Mouse (Mus musculus) adipocyte (in vitro differentiated cells): Measurements from ENCODE around the gene Lsg1.

ENCODE experiments used
- DNase-seq: peaks from one replicate; pipeline ENCODE4 v3.0.0-alpha.2; 2016; ENCODE audit warnings: low spot score

Lsg1 gene

GRCm38 (mm10) chr16:30587494-30588327 is at the start of gene Lsg1:
Gene Lsg1 (minus strand): TSS chr16:30587592.
- peak; percentile 98 for DNase-seq

DNA sequence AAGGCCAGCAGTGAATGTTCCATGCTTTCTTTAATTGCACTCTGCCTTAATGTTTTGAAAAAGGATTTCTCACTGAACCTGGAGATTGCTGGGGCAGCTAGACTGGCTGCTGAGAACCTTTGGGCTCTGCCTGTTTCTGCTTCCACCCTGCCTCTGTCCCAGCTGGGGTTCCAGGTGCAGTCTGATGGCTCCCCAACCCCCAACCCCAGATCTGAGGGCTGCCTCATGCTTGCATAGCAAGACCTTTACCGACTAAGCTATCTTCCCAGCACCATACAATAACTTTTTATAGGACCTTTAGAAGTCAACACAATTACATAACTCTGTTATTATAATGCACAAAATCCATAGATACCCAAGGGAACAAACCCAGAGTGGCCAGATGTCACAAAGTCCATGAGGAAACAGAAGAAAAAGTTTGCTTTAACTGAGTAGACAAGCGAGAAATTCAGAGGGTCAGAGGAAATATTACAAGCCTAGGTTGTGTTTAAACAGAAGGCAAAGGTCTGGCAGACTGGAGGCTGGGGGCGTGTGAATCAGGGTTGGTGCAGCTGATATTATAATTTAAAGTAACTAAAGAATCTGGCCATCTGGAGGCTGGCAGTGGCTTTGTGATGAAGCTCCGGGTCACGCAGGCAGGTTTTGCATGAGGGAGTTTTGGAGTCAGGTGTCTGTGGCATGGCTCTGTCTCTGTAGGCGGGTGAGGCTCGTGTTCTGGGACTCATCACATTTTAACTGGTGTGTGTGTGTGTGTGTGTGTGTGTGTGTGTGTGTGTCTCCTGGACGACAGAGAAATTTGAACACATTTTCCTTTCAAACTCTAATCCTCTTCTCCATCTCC is 46.7 kb upstream of the Lsg1 start:
- DNase-seq, result no peak

DNA sequence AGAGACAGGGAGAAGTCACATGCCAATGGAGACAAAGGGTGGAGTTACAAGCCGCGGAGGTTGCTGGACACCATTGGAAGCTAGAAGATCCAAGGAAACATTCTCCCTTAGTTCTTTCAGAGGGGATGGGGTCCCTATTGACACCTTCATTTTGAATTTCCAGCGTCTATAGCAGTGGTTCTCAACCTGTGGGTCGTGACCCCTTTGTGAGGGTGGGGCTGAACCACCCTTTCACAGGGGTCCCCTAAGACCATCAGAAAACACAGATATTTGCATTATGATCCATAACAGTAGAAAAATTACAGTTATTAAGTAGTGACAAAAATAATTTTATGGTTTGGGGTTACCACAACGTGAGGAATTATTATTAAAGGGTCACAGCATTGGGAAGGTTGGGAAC is 42.1 kb upstream of the Lsg1 start:
- DNase-seq, result no peak

DNA sequence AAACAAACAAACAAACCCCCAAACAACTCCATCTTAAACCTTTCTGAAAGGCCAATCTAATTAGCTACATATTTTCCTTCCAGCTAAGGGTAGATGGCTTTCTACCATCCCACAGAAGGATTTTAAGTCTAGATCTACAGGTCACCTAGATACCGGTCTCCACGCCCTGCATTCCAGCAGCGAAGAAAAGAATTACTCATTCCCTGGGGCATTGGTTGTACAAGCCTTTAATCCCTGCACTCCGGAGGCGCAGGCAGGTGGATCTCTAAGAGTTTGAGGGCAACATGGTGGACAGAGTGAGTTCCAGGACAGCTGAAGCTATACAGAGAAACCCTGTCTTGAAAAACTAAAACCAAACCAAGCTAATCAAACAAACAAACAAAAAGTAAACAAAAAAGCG is 41.0 kb upstream of the Lsg1 start:
- DNase-seq, result no peak

GRCm38 (mm10) chr16:30627586-30628337 is 40.4 kb upstream of the Lsg1 start:
- no peak for DNase-seq

GRCm38 (mm10) chr16:30624640-30625039 is 37.2 kb upstream of the Lsg1 start:
- DNase-seq, result no peak

DNA sequence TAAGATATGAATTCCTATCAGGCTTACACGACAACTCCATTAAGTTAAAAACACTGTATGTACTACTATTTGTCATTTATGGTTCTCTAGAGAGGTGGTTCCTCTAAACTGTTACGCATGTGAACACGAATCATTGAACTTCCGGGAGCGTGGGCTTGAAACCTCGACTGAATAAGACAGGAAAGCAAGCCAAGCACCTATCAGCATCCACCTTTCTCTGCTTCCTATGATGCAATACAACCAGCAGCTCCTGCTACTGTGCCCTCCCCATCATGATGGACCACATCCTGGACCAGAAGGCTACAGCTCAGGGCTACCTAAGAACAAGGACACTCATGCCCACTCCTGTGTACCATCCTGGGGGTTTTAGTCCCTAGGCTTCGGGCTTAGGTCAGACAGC is 36.3 kb upstream of the Lsg1 start:
- no peak for DNase-seq

DNA sequence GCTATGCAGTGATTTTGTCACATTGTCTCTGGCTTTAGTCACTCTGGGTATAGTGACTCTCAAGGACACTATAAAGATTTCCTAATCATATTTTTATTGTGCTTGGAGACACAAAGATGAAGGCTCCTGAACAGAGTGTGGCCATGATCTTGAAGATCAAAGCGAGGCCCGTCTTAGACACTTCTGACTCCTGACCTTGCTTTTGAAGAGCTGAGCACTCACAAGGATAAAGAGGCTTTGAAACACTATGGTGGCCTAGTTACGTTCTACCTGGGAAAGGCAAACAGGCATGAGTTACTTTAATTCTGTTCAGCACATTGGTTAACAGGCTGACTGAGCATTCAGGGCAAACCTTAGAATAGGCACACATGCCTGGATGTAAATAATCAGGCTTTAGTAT is 28.9 kb upstream of the Lsg1 start:
- no peak for DNase-seq

DNA sequence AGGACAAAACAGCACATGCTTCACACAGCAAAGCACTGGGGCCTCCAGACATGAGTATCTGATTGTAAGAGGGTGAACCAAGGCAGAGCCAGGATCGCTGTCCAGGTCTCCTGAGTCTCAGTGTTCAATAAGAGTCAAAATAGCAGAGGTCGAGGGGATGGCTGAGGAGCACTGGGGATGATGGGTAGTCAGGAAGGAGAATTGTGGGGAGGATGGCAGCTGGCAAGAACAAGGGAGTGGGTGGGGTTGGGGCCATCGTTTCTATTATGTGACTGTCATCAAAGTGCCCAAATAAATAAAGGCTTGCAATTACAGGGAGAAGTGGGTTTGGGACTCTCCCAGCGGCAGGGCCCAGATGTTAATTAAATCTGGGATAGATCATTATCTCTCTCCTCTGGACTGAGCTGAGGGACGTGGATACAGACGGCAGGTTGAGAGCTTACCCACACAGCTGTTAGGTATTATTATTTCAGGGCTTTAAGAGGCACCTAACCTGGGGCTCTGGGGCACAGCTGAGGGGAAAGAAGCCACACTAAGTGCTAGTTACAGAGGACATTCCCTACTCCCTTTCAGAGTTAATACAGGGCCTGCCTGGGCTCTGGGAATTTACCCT is 27.4 kb upstream of the Lsg1 start:
- DNase-seq, result no peak

GRCm38 (mm10) chr16:30614122-30614521 is 26.7 kb upstream of the Lsg1 start:
- no peak for DNase-seq

GRCm38 (mm10) chr16:30613122-30613521 is 25.7 kb upstream of the Lsg1 start:
- DNase-seq, result no peak

- DNase-seq, result no peak
Measured at GRCm38 (mm10) chr16:30611331-30611730, 23.9 kb upstream of the Lsg1 start.

DNA sequence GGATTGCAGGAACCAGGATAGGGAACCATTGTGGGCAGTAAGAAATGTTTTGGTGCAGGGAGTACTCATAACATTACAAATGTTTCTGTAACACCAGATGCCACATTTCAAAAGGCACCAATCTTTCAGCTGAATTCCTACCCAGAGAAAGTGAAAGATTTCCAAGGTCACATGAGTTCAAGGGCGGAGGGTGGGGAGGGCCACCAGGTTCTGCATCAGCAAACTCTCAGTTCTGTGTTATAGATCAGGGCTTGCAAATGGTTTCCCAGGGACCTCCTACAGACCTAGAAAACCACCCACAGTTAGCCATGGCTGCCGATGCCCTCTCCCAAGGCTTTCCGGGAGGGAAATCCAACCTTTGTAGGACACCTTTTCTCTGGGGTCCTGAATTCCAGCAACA is 20.5 kb upstream of the Lsg1 start:
- no peak for DNase-seq

DNA sequence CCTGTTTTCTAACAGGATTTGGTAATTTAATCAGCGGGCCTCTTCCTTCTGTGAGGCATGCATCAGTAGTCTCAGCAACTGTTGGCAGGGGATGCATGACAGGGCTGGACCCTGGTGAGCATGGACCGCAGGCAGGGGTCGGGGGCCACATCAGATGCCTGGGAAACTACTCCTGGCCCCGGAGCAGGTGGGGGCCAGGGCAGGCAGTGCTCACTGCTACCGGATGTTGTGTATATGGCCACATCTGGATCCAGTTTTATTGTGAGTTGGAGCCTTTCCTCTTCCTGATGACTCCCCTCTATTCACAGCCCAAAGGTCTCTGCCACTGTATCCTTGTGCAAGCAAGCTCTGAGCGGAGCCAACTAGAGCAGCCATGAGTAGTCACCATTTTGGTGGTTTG is 18.1 kb upstream of the Lsg1 start:
- no peak for DNase-seq

DNA sequence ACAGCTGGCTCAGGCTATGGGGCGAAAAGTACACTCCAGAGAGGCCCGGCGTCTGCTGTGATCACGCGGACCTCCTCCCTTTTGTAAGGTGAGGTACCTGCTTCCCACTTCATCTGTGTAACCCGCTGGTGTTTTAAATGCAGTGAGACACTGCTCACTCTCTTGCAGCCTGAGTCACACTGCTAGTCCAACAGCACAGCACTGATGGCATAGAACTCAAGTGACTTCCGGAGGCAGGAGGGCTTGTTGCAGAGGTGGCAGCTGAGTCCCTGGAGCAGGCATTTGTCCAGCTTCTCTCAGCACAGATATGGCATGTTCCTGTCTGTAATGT is 17.4 kb upstream of the Lsg1 start:
- DNase-seq, result no peak

DNA sequence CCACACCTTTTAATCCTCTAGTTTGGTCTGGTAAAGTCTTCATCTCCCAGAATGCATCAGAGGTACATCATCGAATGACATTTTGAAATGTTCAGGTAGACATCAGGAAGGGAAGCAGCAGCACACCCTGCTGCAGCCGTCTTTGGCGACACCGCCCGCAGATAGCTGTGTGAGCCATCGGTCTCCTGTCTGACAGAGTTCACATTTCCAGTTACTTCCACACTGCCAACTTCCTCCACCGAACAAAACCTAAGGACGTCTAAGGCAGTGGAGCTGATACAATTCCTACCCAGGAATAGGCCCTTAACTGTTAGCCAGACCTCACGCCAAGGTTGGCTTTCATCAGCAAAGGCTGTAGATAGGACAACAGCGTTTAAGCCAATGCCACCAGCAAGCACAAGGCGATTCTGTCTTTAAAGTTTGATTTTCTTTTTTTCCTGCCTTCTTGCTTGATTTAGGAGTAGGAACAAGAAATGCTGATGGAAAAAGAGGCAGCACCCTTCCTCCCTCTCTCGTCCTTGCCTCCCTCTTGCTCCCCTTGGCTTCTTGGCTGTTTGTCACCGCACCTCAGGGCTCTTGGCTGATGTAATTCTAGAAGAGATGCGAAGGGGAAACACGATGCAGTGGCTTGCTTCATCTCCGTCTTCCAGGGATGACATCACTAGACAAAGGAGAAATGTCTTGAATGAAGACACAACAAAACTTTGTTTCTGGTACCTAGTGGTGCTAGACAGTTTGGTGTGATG is 16.8 kb upstream of the Lsg1 start:
- DNase-seq, result no peak

DNA sequence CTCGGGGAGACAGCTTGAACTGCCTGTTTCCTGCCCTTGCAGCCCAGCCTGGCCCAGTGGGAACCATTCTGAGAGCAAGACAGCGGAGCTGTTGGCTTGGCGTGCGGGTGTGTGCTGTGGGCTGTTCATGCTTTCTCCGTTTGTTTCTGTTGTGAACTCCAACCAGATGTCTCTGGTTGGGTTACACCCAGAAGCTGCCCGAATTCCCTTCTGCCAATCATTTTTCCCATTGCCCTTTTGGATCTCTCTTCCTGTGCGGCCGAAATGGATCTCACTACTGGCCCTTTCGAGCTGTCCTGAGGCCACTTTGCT is 16.1 kb upstream of the Lsg1 start:
- no peak for DNase-seq

- no peak for DNase-seq
Measured at GRCm38 (mm10) chr16:30602684-30603530, 15.5 kb upstream of the Lsg1 start.

GRCm38 (mm10) chr16:30601946-30602345 is 14.6 kb upstream of the Lsg1 start:
- no peak for DNase-seq

- DNase-seq, result no peak
Measured at GRCm38 (mm10) chr16:30601046-30601832, 13.8 kb upstream of the Lsg1 start.
